Mouse (Mus musculus) hindlimb bud, embryonic 11.5 days (tissue): ENCODE results near the gene Ccdc8.
A peak's percentile ranks its signal among the peaks of the same experiment; 100 is the strongest.

Source experiments
- DNase-seq: peaks from one replicate; pipeline ENCODE4 v3.0.0-alpha.2; 2012; ENCODE audit warnings: low read depth, low spot score; ENCODE audit errors: extremely low spot score

Ccdc8 gene

GRCm38 (mm10) chr7:16974018-16974417 is 18.5 kb upstream of the Ccdc8 start:
- DNase-seq, result no peak

GRCm38 (mm10) chr7:16976298-16976697 is 16.2 kb upstream of the Ccdc8 start:
- DNase-seq, result no peak

- no peak for DNase-seq
Observed at GRCm38 (mm10) chr7:16978173-16978572, 14.3 kb upstream of the Ccdc8 start.

- DNase-seq, result no peak
Observed at GRCm38 (mm10) chr7:16978593-16978992, 13.9 kb upstream of the Ccdc8 start.

- no peak for DNase-seq
Observed at GRCm38 (mm10) chr7:16980348-16980747, 12.2 kb upstream of the Ccdc8 start.

GRCm38 (mm10) chr7:16982859-16983568 is 9.5 kb upstream of the Ccdc8 start, which contains the start of gene Gm42372:
TSS of gene Gm42372 (plus strand) at chr7:16983086.
- peak; percentile 72 for DNase-seq

GRCm38 (mm10) chr7:16987541-16988149 is 4.9 kb upstream of the Ccdc8 start:
- DNase-seq, result no peak

GRCm38 (mm10) chr7:16988405-16988804 is 4.1 kb upstream of the Ccdc8 start:
- DNase-seq, result no peak

- DNase-seq, result no peak
Observed at GRCm38 (mm10) chr7:16990006-16990744, 2.3 kb upstream of the Ccdc8 start.

GRCm38 (mm10) chr7:16991681-16992450 is 642 bp upstream of the Ccdc8 start:
- DNase-seq, result no peak

- DNase-seq, result no peak
Observed at GRCm38 (mm10) chr7:16993651-16994399, 1.3 kb downstream of the Ccdc8 start.

- no peak for DNase-seq
Observed at GRCm38 (mm10) chr7:16994400-16994799, 1.9 kb downstream of the Ccdc8 start.

- DNase-seq, result no peak
Observed at GRCm38 (mm10) chr7:16995345-16995744, 2.8 kb downstream of the Ccdc8 start.

- DNase-seq, result no peak
Observed at GRCm38 (mm10) chr7:16999233-16999632, 6.7 kb downstream of the Ccdc8 start.

- DNase-seq, result no peak
Observed at GRCm38 (mm10) chr7:16999650-17000049, 7.1 kb downstream of the Ccdc8 start.

- peak; percentile 91 for DNase-seq
Observed at GRCm38 (mm10) chr7:17002375-17003195, 10.1 kb downstream of the Ccdc8 start.

GRCm38 (mm10) chr7:17003230-17003960 is 10.9 kb downstream of the Ccdc8 start:
- no peak for DNase-seq

- DNase-seq, result no peak
Observed at GRCm38 (mm10) chr7:17004716-17005115, 12.2 kb downstream of the Ccdc8 start.

GRCm38 (mm10) chr7:17007300-17007699 is 14.8 kb downstream of the Ccdc8 start:
- DNase-seq, result no peak
